Mouse (Mus musculus) kidney, embryonic 16.5 days (tissue): ENCODE data around the gene Gpbp1. TPM values are rescaled to one million over a fixed set of nuclear protein-coding genes. Genes with fewer than 3 reads are reported as not detected.
A peak's percentile ranks its signal among the peaks of the same experiment; 100 is the strongest.

Experiments
- ATAC-seq: fragments of 200-750 bp; cut with Nextera tagmentation; 2 replicates; pipeline ENCODE4 v1.8.0; 2017; ENCODE audit warnings: moderate TSS enrichment; ENCODE audit not compliant: low FRiP score, low TSS enrichment
- H3K27ac ChIP-seq: fragments of 300-500 bp; sonication (generic); 2 replicates; pipeline ENCODE4 v1.5.1; 2014; ENCODE audit warnings: low read length
- H3K27me3 ChIP-seq: fragments of 300-500 bp; sonication (generic); 2 replicates; pipeline ENCODE4 v1.6.1; 2014; ENCODE audit warnings: low read length, control low read depth, mixed read lengths; ENCODE audit not compliant: insufficient read depth
- H3K36me3 ChIP-seq: fragments of 300-500 bp; sonication (generic); 2 replicates; pipeline ENCODE4 v1.6.1; 2014; ENCODE audit warnings: low read length, control low read depth, mixed read lengths; ENCODE audit not compliant: insufficient read depth
- H3K4me1 ChIP-seq: fragments of 300-500 bp; sonication (generic); 2 replicates; pipeline ENCODE4 v1.6.1; 2014; ENCODE audit warnings: low read length, control low read depth, mixed read lengths; ENCODE audit not compliant: insufficient read depth
- H3K4me2 ChIP-seq: fragments of 300-500 bp; sonication (generic); replicated peaks from 2 replicates; pipeline ENCODE4 v1.6.1; 2014; ENCODE audit warnings: low read depth, low read length
- H3K4me3 ChIP-seq: fragments of 300-500 bp; sonication (generic); 2 replicates; pipeline ENCODE4 v1.5.1; 2014; ENCODE audit warnings: mild to moderate bottlenecking, low read length
- H3K9ac ChIP-seq: fragments of 300-500 bp; sonication (generic); replicated peaks from 2 replicates; pipeline ENCODE4 v1.6.1; 2014; ENCODE audit warnings: low read length
- H3K9me3 ChIP-seq: fragments of 300-500 bp; sonication (generic); 2 replicates; pipeline ENCODE4 v1.6.1; 2016; ENCODE audit warnings: low read length, control low read depth
- WGBS: fragments of 180-500 bp; shearing (Covaris S2); extraction: QIAGEN DNeasy Blood & Tissue Kit; methylation state at CpG from one replicate; pipeline ENCODE4 v1.1.7; 2014; 5-methylcytosine and 5-hydroxymethylcytosine counted together
- polyA plus RNA-seq: library from polyadenylated mRNA; unstranded; fragments of >200 nt; fragmentation: Nextera tagmentation; extraction: Ambion mirVana; gene quantifications from 2 replicates; pipeline ENCODE4 v1.2.1, GENCODE M21; 2015

Gene Gpbp1
- polyA plus RNA-seq, 1 experiment from 2014 or later = 80.5 TPM

GRCm38 (mm10) chr13:111406859-111407389, 83.0 kb downstream of the Gpbp1 start:
- no peak for ATAC-seq

GRCm38 (mm10) chr13:111405956-111406355, 84.0 kb downstream of the Gpbp1 start:
- 88% methylated on average over 3 of the region's 3 CpGs for WGBS
- Histone ChIP-seq H3K9ac (no peak overlapping the region), H3K27ac (no peak overlapping the region), H3K36me3 (no peaks in the 10 kb centered on the region), H3K4me3 (no peak overlapping the region), H3K27me3 (no peaks in the 10 kb centered on the region), H3K4me2 (no peak overlapping the region), H3K4me1 (no peaks in the 10 kb centered on the region), H3K9me3 (no peaks in the 10 kb centered on the region)
- ATAC-seq = no peak

More at GRCm38 (mm10) chr13:111406859-111407389, 83.0 kb downstream of the Gpbp1 start:
- 54% methylated on average over 9 of the region's 9 CpGs for WGBS
- H3K36me3 ChIP-seq = no peaks in the 10 kb centered on the region
- H3K9ac ChIP-seq = no peak overlapping the region
- H3K9me3 ChIP-seq = no peaks in the 10 kb centered on the region
- no peaks in the 10 kb centered on the region for H3K27me3 ChIP-seq
- no peak overlapping the region for H3K4me2 ChIP-seq
- no peak overlapping the region for H3K4me3 ChIP-seq
- H3K4me1 ChIP-seq = no peaks in the 10 kb centered on the region
- H3K27ac ChIP-seq = no peak overlapping the region

GRCm38 (mm10) chr13:111397600-111398151, 92.2 kb downstream of the Gpbp1 start:
- H3K27ac ChIP-seq = no peak overlapping the region

GRCm38 (mm10) chr13:111397061-111397460, 92.8 kb downstream of the Gpbp1 start:
- H3K4me3 ChIP-seq = no peak overlapping the region
- H3K9ac ChIP-seq = no peak overlapping the region; the same call in 1 of the 2 replicates
- peak overlapping the region; percentile 23; the same call in 1 of the 2 replicates for H3K4me2 ChIP-seq
- no peaks in the 10 kb centered on the region for H3K9me3 ChIP-seq
- H3K27ac ChIP-seq = no peak overlapping the region
- WGBS = 23% methylated on average over 7 of the region's 7 CpGs
- H3K4me1 ChIP-seq = peaks cover 17% of the 10 kb centered on the region
- H3K36me3 ChIP-seq = no peaks in the 10 kb centered on the region
- H3K27me3 ChIP-seq = no peaks in the 10 kb centered on the region
- ATAC-seq = 0 out of 2 replicates have a peak, but pooled peaks have one; percentile 61

More at GRCm38 (mm10) chr13:111397600-111398151, 92.2 kb downstream of the Gpbp1 start:
- H3K9me3 ChIP-seq = no peaks in the 10 kb centered on the region
- peak; percentile 65; the same call in 1 of the 2 replicates for ATAC-seq
- H3K4me1 ChIP-seq = peaks cover 17% of the 10 kb centered on the region
- no peak overlapping the region for H3K4me2 ChIP-seq
- no peak overlapping the region for H3K4me3 ChIP-seq
- no peaks in the 10 kb centered on the region for H3K27me3 ChIP-seq
- no peak overlapping the region for H3K9ac ChIP-seq
- WGBS = 26% methylated on average over 5 of the region's 5 CpGs
- no peaks in the 10 kb centered on the region for H3K36me3 ChIP-seq

- Histone ChIP-seq H3K4me3 (no peak overlapping the region), H3K4me2 (no peak overlapping the region), H3K4me1 (peaks cover 17% of the 10 kb centered on the region), H3K9ac (no peak overlapping the region), H3K27ac (no peak overlapping the region), H3K36me3 (no peaks in the 10 kb centered on the region), H3K9me3 (no peaks in the 10 kb centered on the region), H3K27me3 (no peaks in the 10 kb centered on the region)
- no peak for ATAC-seq
- 88% methylated on average over 7 of the region's 7 CpGs for WGBS
These were observed 94.4 kb downstream of the Gpbp1 start for GRCm38 (mm10) chr13:111395528-111395927.

- Histone ChIP-seq H3K27me3 (no peaks in the 10 kb centered on the region), H3K4me2 (no peak overlapping the region), H3K4me3 (no peak overlapping the region), H3K4me1 (peaks cover 17% of the 10 kb centered on the region), H3K36me3 (no peaks in the 10 kb centered on the region), H3K9me3 (no peaks in the 10 kb centered on the region), H3K9ac (no peak overlapping the region), H3K27ac (no peak overlapping the region)
- 53% methylated on average over 4 of the region's 4 CpGs for WGBS
- ATAC-seq = no peak
These were observed 95.0 kb downstream of the Gpbp1 start for GRCm38 (mm10) chr13:111394904-111395303.

- no peak overlapping the region for H3K27ac ChIP-seq
- H3K27me3 ChIP-seq = no peaks in the 10 kb centered on the region
- 64% methylated on average over 8 of the region's 8 CpGs for WGBS
- H3K4me1 ChIP-seq = peaks cover 17% of the 10 kb centered on the region
- no peak overlapping the region for H3K4me3 ChIP-seq
- no peaks in the 10 kb centered on the region for H3K36me3 ChIP-seq
- H3K9ac ChIP-seq = no peak overlapping the region
- no peak for ATAC-seq
- H3K4me2 ChIP-seq = no peak overlapping the region
- no peaks in the 10 kb centered on the region for H3K9me3 ChIP-seq
These were observed 95.6 kb downstream of the Gpbp1 start for GRCm38 (mm10) chr13:111394341-111394740.

- Histone ChIP-seq H3K9me3 (no peaks in the 10 kb centered on the region), H3K9ac (no peak overlapping the region), H3K27me3 (no peaks in the 10 kb centered on the region), H3K4me1 (peaks cover 17% of the 10 kb centered on the region), H3K4me2 (no peak overlapping the region), H3K4me3 (no peak overlapping the region), H3K36me3 (no peaks in the 10 kb centered on the region), H3K27ac (no peak overlapping the region)
- WGBS = 78% methylated on average over 6 of the region's 6 CpGs
- no peak for ATAC-seq
These were observed 96.5 kb downstream of the Gpbp1 start for GRCm38 (mm10) chr13:111393426-111393825.

GRCm38 (mm10) chr13:111391426-111391825, 98.5 kb downstream of the Gpbp1 start:
- H3K4me3 ChIP-seq = no peak overlapping the region
- no peak overlapping the region for H3K4me2 ChIP-seq
- no peaks in the 10 kb centered on the region for H3K27me3 ChIP-seq
- WGBS = 85% methylated on average over 5 of the region's 5 CpGs
- H3K36me3 ChIP-seq = no peaks in the 10 kb centered on the region
- ATAC-seq = no peak
- H3K9ac ChIP-seq = no peak overlapping the region
- no peaks in the 10 kb centered on the region for H3K9me3 ChIP-seq
- H3K4me1 ChIP-seq = peaks cover 4% of the 10 kb centered on the region; the same call in 1 of the 2 replicates
- H3K27ac ChIP-seq = no peak overlapping the region

GRCm38 (mm10) chr13:111391011-111391410, 98.9 kb downstream of the Gpbp1 start:
- Histone ChIP-seq H3K27ac (no peak overlapping the region), H3K27me3 (no peaks in the 10 kb centered on the region), H3K9ac (no peak overlapping the region), H3K36me3 (no peaks in the 10 kb centered on the region), H3K4me1 (peaks cover 4% of the 10 kb centered on the region; the same call in 1 of the 2 replicates), H3K4me2 (no peak overlapping the region), H3K4me3 (no peak overlapping the region), H3K9me3 (no peaks in the 10 kb centered on the region)
- 53% methylated on average over 1 of the region's 1 CpGs for WGBS
- no peak for ATAC-seq
